8 mouse cellular contexts compared by ENCODE assay signal in genomic region chr7:30563117-30563905, GRCm38 (mm10). TPM values are rescaled to one million over a fixed set of nuclear protein-coding genes. Genes with fewer than 3 reads are reported as not detected.
A peak's percentile ranks its signal among the peaks of the same experiment; 100 is the strongest.
DNase-seq lines count a peak whose midpoint lies in the region; ATAC-seq and TF ChIP-seq lines count a peak whose summit lies in the region.

Gene U2af1l4 (plus strand): TSS chr7:30563301.
Gene Gm49396 (plus strand): TSS chr7:30563344.
Gene Psenen (minus strand): TSS chr7:30563627.

- H3K4me3 ChIP-seq in gastrocnemius, adult 2 months, result peak within 1 kb of the TSS; percentile 89
- H3K4me3 ChIP-seq in hindbrain, postnatal 0 days (ENCODE audit: low read length), result peak within 1 kb of the TSS; percentile 63
- peak within 1 kb of the TSS; percentile 76 for H3K4me3 ChIP-seq in left cerebral cortex, adult 2 months

- peak within 1 kb of the TSS; percentile 90 for H3K4me2 ChIP-seq in hindbrain, postnatal 0 days (ENCODE audit: low read depth, low read length)

- H3K9me3 ChIP-seq in hindbrain, postnatal 0 days (ENCODE audit: low read length), result no peaks in the 10 kb centered on the region

- intact Hi-C loops in gastrocnemius, adult 2 months (cut with DNase I), result no loop called here
- intact Hi-C loops in left cerebral cortex, adult 2 months (cut with DNase I), result loop anchor here (2.0 kb wide), 1 partner anchor 25 kb away; the partner anchor contains the start of gene Kmt2b

- TF ChIP-seq CTCF in gastrocnemius, adult 2 months (IDR thresholded peaks at IDR 0.05), result no peak
- TF ChIP-seq CTCF in hindbrain, postnatal 0 days (IDR thresholded peaks at IDR 0.05; ENCODE audit: low read depth), result 0 out of 2 replicates have a peak, but pooled peaks have one; percentile 9
- TF ChIP-seq CTCF in left cerebral cortex, adult 2 months (IDR thresholded peaks at IDR 0.05), result no peak

- under 1% methylated on average over 45 of the region's 45 CpGs for WGBS in hindbrain, postnatal 0 days

- H3K27ac ChIP-seq in gastrocnemius, adult 2 months, result peak within 1 kb of the TSS; percentile 99
- H3K27ac ChIP-seq in hindbrain, postnatal 0 days, result peak within 1 kb of the TSS; percentile 89
- peak within 1 kb of the TSS; percentile 99 for H3K27ac ChIP-seq in left cerebral cortex, adult 2 months

- ATAC-seq in common myeloid progenitor, adult 5-6 weeks (replicated peaks; ENCODE audit: low read depth, poor library complexity, severe bottlenecking), result peak; percentile 64
- peak; percentile 87 for ATAC-seq in hindbrain, postnatal 0 days
- ATAC-seq in megakaryocyte, adult 5-6 weeks (ENCODE audit: poor library complexity, severe bottlenecking), result peak; percentile 68

- H3K36me3 ChIP-seq in hindbrain, postnatal 0 days (ENCODE audit: insufficient read depth, low read length), result peaks cover 26% of the 10 kb centered on the region

- peak within 1 kb of the TSS; percentile 65 for H3K9ac ChIP-seq in hindbrain, postnatal 0 days (replicated peaks; ENCODE audit: low read length)

- peak; percentile 99 for DNase-seq in ZHBTc4 (ENCODE audit: low read depth, low spot score)
- DNase-seq in gastrocnemius, adult 2 months, result peak; percentile 98
- peak; percentile 99 for DNase-seq in hindbrain, postnatal 0 days (ENCODE audit: low spot score)
- DNase-seq in left cerebral cortex, adult 2 months (ENCODE audit: extremely low spot score in 1 of 2, low spot score in 2 of 2), result peak; percentile 92 to 94
- DNase-seq in right cerebral cortex, adult 2 months (ENCODE audit: low spot score in 2 of 2), result peak; percentile 96 to 97
- peak; percentile 97 for DNase-seq in urinary bladder, postnatal 14 days (ENCODE audit: low spot score)

- H3K4me1 ChIP-seq in hindbrain, postnatal 0 days (ENCODE audit: insufficient read depth, low read length), result peaks cover 8% of the 10 kb centered on the region

- H3K27me3 ChIP-seq in hindbrain, postnatal 0 days (ENCODE audit: insufficient read depth, low read length), result no peaks in the 10 kb centered on the region

RNA-seq across cellular contexts. Expression of gene U2af1l4, which starts in this region (rescaled TPM):
- 58.2 and 68.5 TPM in 2 replicates for total RNA-seq in common myeloid progenitor, adult 5-6 weeks (2017)
- total RNA-seq in gastrocnemius, adult 2 months (2021), result 10 to 100 TPM; 53.8 to 62.5 TPM
- 41.7 and 53.4 TPM in 2 replicates for total RNA-seq in hindbrain, postnatal 0 days (2014; rRNA removed)
- 103 and 104 TPM in 2 replicates for polyA plus RNA-seq in hindbrain, postnatal 0 days (2015; fragmentation: Nextera tagmentation; extraction: Ambion mirVana)
- total RNA-seq in left cerebral cortex, adult 2 months (2021), result 10 to 100 TPM; 67.4 to 74.4 TPM
- 15.2 and 19.6 TPM in 2 replicates for total RNA-seq in megakaryocyte, adult 5-6 weeks (2015)
- 63.3 and 69.7 TPM in 2 replicates for total RNA-seq in megakaryocyte, adult 5-6 weeks (2017)

RNA-seq across cellular contexts. Expression of gene Gm49396, which starts in this region (rescaled TPM):
- total RNA-seq in common myeloid progenitor, adult 5-6 weeks (2017), result 3.7 and 5.4 TPM in 2 replicates
- total RNA-seq in gastrocnemius, adult 2 months (2021), result 1 to 10 TPM; 1.8 to 2.2 TPM
- total RNA-seq in hindbrain, postnatal 0 days (2014; rRNA removed), result 2.9 and 3.7 TPM in 2 replicates
- polyA plus RNA-seq in hindbrain, postnatal 0 days (2015; fragmentation: Nextera tagmentation; extraction: Ambion mirVana), result 6.4 and 7.0 TPM in 2 replicates
- 1 to 10 TPM; 6.4 to 8.8 TPM for total RNA-seq in left cerebral cortex, adult 2 months (2021)
- 1.0 and 2.1 TPM in 2 replicates for total RNA-seq in megakaryocyte, adult 5-6 weeks (2015)
- total RNA-seq in megakaryocyte, adult 5-6 weeks (2017), result 3.6 and 3.8 TPM in 2 replicates

RNA-seq across cellular contexts. Expression of gene Psenen, which starts in this region (rescaled TPM):
- total RNA-seq in common myeloid progenitor, adult 5-6 weeks (2017), result 117 and 174 TPM in 2 replicates
- total RNA-seq in gastrocnemius, adult 2 months (2021), result 100 to 1,000 TPM; 116 to 123 TPM
- 72.0 and 90.4 TPM in 2 replicates for total RNA-seq in hindbrain, postnatal 0 days (2014; rRNA removed)
- polyA plus RNA-seq in hindbrain, postnatal 0 days (2015; fragmentation: Nextera tagmentation; extraction: Ambion mirVana), result 154 and 155 TPM in 2 replicates
- total RNA-seq in left cerebral cortex, adult 2 months (2021), result 10 to 100 TPM; 84.9 to 93.8 TPM
- total RNA-seq in megakaryocyte, adult 5-6 weeks (2015), result 216 and 221 TPM in 2 replicates
- 154 and 162 TPM in 2 replicates for total RNA-seq in megakaryocyte, adult 5-6 weeks (2017)

Comparison
In these comparisons a context has a peak if more than half of its experiments do, and no peak if none do; other contexts are left out.
1. Peak in every context shown above with its lines: DNase-seq, ATAC-seq, H3K4me3 ChIP-seq and H3K27ac ChIP-seq.